Mouse (Mus musculus) gastrocnemius, postnatal 25 days (tissue): Measurements from ENCODE around the gene Zfand2a. TPM values are rescaled to one million over a fixed set of nuclear protein-coding genes. Genes with fewer than 3 reads are reported as not detected.

Experiments
- DNase-seq: peaks from one replicate; pipeline ENCODE4 v3.0.0; 2022
- long read RNA-seq, 2 experiments: library from polyadenylated mRNA; stranded (forward); transcript quantifications; one replicate each; pipeline ENCODE4 v2.0.0; 2021
- total RNA-seq, 2 experiments: library from RNA; stranded (reverse); gene quantifications; 1 replicate in 1 of 2; 2 replicates in 1 of 2; pipeline ENCODE4 v1.2.3; 2021

Zfand2a gene
- total RNA-seq = 1 to 10 TPM; 7.3 to 8.2 TPM
- long read RNA-seq, experiment 1 = 0 reads
- long read RNA-seq, experiment 2, partial matches to known transcripts = 1 of 3 reads
- long read RNA-seq, experiment 2, other reads (novel, unspliced or antisense) = 1 of 3 reads

- DNase-seq = peak; percentile 98
Measured at GRCm38 (mm10) chr5:139484185-139484814, at the start of gene Zfand2a. TSS of gene Zfand2a (minus strand) at chr5:139484549.

- DNase-seq = no peak
Measured at GRCm38 (mm10) chr5:139528851-139529250, 44.5 kb upstream of the Zfand2a start.

- DNase-seq = no peak
Measured at GRCm38 (mm10) chr5:139521987-139522386, 37.6 kb upstream of the Zfand2a start.

- no peak for DNase-seq
Measured at GRCm38 (mm10) chr5:139520069-139520834, 35.9 kb upstream of the Zfand2a start.

- no peak for DNase-seq
Measured at GRCm38 (mm10) chr5:139516281-139516680, 31.9 kb upstream of the Zfand2a start.

GRCm38 (mm10) chr5:139512201-139512600 lies 27.9 kb upstream of the Zfand2a start:
- DNase-seq = no peak

GRCm38 (mm10) chr5:139510682-139511366 lies 26.5 kb upstream of the Zfand2a start:
- DNase-seq = no peak

GRCm38 (mm10) chr5:139506207-139506606 lies 21.9 kb upstream of the Zfand2a start:
- DNase-seq = no peak

- DNase-seq = peak; percentile 57
Measured at GRCm38 (mm10) chr5:139505073-139505606, 20.8 kb upstream of the Zfand2a start.

- no peak for DNase-seq
Measured at GRCm38 (mm10) chr5:139502281-139502680, 17.9 kb upstream of the Zfand2a start.

GRCm38 (mm10) chr5:139498791-139499190 lies 14.4 kb upstream of the Zfand2a start:
- DNase-seq = no peak

GRCm38 (mm10) chr5:139496939-139497338 lies 12.6 kb upstream of the Zfand2a start:
- DNase-seq = no peak

GRCm38 (mm10) chr5:139495019-139495669 lies 10.8 kb upstream of the Zfand2a start:
- no peak for DNase-seq

- no peak for DNase-seq
Measured at GRCm38 (mm10) chr5:139493690-139494089, 9.3 kb upstream of the Zfand2a start.

GRCm38 (mm10) chr5:139491348-139491747 lies 7.0 kb upstream of the Zfand2a start:
- no peak for DNase-seq

- no peak for DNase-seq
Measured at GRCm38 (mm10) chr5:139490131-139490530, 5.8 kb upstream of the Zfand2a start.

- DNase-seq = no peak
Measured at GRCm38 (mm10) chr5:139483171-139483848, 1.0 kb downstream of the Zfand2a start.

GRCm38 (mm10) chr5:139480406-139480805 lies 3.9 kb downstream of the Zfand2a start:
- no peak for DNase-seq

- no peak for DNase-seq
Measured at GRCm38 (mm10) chr5:139479088-139479487, 5.3 kb downstream of the Zfand2a start.

GRCm38 (mm10) chr5:139474741-139475140 lies 9.6 kb downstream of the Zfand2a start:
- DNase-seq = no peak

- DNase-seq = no peak
Measured at GRCm38 (mm10) chr5:139467998-139468397, 16.4 kb downstream of the Zfand2a start.
